In genomic region chr7:80526698-80527097, GRCm38 (mm10) we compare ENCODE assay signal across 30 mouse cellular contexts. TPM values are rescaled to one million over a fixed set of nuclear protein-coding genes. Genes with fewer than 3 reads are reported as not detected.
A peak's percentile ranks its signal among the peaks of the same experiment; 100 is the strongest.
DNase-seq lines count a peak whose midpoint lies in the region; ATAC-seq and TF ChIP-seq lines count a peak whose summit lies in the region.
"Had no signal": no experiment of that assay in that cellular context is flagged by ENCODE, and none has a peak within 500 bp of the region (broad histone marks: within the 10 kb centered on the region; RNA-seq: fewer than 3 reads in every experiment).

No protein-coding gene starts in this region.

- no peaks in the 10 kb centered on the region for H3K4me1 ChIP-seq in lung, embryonic 14.5 days (ENCODE audit: insufficient read depth)
- H3K4me1 ChIP-seq in ES-E14 (ENCODE audit: control insufficient read depth in 2 of 2, insufficient read depth in 2 of 2, low read length in 2 of 2, poor library complexity in 1 of 2), result peaks cover 0 to 5% of the 10 kb centered on the region in 2 experiments; a peak in 1 of 4 replicates
- H3K4me1 ChIP-seq: embryonic facial prominence, embryonic 13.5 days; forebrain, embryonic 12.5 days; forebrain, embryonic 15.5 days had no signal

- no peak overlapping the region for H3K9ac ChIP-seq in lung, embryonic 14.5 days
- no peak overlapping the region for H3K9ac ChIP-seq in ES-E14 (ENCODE audit: insufficient read depth, low read depth, low read length, poor library complexity, severe bottlenecking)
- H3K9ac ChIP-seq: embryonic facial prominence, embryonic 13.5 days; forebrain, embryonic 12.5 days; forebrain, embryonic 15.5 days; heart, embryonic 13.5 days; hindbrain, embryonic 14.5 days had no signal

- H3K36me3 ChIP-seq in lung, embryonic 14.5 days (ENCODE audit: insufficient read depth), result no peaks in the 10 kb centered on the region
- no peaks in the 10 kb centered on the region for H3K36me3 ChIP-seq in ES-E14 (ENCODE audit: control insufficient read depth, insufficient read depth, low read length, poor library complexity, severe bottlenecking)
- H3K36me3 ChIP-seq: embryonic facial prominence, embryonic 13.5 days; forebrain, embryonic 12.5 days; forebrain, embryonic 15.5 days; heart, embryonic 13.5 days had no signal

- TF ChIP-seq CTCF in lung, embryonic 14.5 days (IDR thresholded peaks at IDR 0.05; ENCODE audit: low read depth), result no peak

- WGBS in lung, embryonic 14.5 days, result 75% methylated on average over 6 of the region's 6 CpGs

- no peaks in the 10 kb centered on the region for H3K27me3 ChIP-seq in lung, embryonic 14.5 days (ENCODE audit: insufficient read depth, low read length)
- H3K27me3 ChIP-seq: embryonic facial prominence, embryonic 13.5 days; forebrain, embryonic 12.5 days; forebrain, embryonic 15.5 days; heart, embryonic 13.5 days had no signal

- ATAC-seq in lung, embryonic 14.5 days (ENCODE audit: insufficient read depth), result no peak
- ATAC-seq: CD4-positive, CD25-positive, alpha-beta regulatory T cell, adult 4 months; forebrain, embryonic 15.5 days; hindbrain, postnatal 0 days; inflammation-experienced regulatory T-cells, adult 6 months had no signal

- no peaks in the 10 kb centered on the region for H3K9me3 ChIP-seq in lung, embryonic 14.5 days (ENCODE audit: low read depth, low read length)
- no peaks in the 10 kb centered on the region for H3K9me3 ChIP-seq in ES-E14 (ENCODE audit: control insufficient read depth, insufficient read depth, low read depth, low read length)
- H3K9me3 ChIP-seq: embryonic facial prominence, embryonic 10.5 days; embryonic facial prominence, embryonic 13.5 days; forebrain, embryonic 12.5 days; forebrain, embryonic 15.5 days; heart, embryonic 10.5 days; heart, embryonic 13.5 days had no signal

- H3K27ac ChIP-seq in lung, embryonic 14.5 days (ENCODE audit: low read depth), result no peak overlapping the region
- H3K27ac ChIP-seq in ES-E14 (ENCODE audit: insufficient read depth, low read depth, low read length, poor library complexity, severe bottlenecking), result no peak overlapping the region
- H3K27ac ChIP-seq: embryonic facial prominence, embryonic 10.5 days; embryonic facial prominence, embryonic 13.5 days; forebrain, embryonic 12.5 days; forebrain, embryonic 15.5 days; heart, adult 2 months; heart, embryonic 10.5 days; heart, embryonic 13.5 days; hindbrain, embryonic 14.5 days; hindbrain, postnatal 0 days had no signal

- peak; percentile 14 for DNase-seq in lung, embryonic 14.5 days
- DNase-seq in lung, postnatal 25 days (ENCODE audit: low spot score), result no peak
- peak; percentile 10 to 32 for DNase-seq in lung, postnatal 4 days
- DNase-seq in lung, adult 18-20 months, result no peak
- peak; percentile 13 for DNase-seq in ES-E14 (ENCODE audit: low read depth, low spot score)
- no peak for DNase-seq in thymus, postnatal 14 days
- DNase-seq in adrenal gland, postnatal 36 days, result no peak
- DNase-seq: adrenal gland, adult 2 months; adrenal gland, postnatal 14 days; cerebellum, adult 11-12 months; cerebellum, adult 8-10 months; cerebellum, postnatal 10 days; cerebellum, postnatal 36 days; embryo, embryonic 11 days; gastrocnemius, postnatal 10 days; gastrocnemius, postnatal 36 days; heart, adult 2 months; heart, postnatal 14 days; heart, postnatal 4 days had no signal

- in situ Hi-C loops in ES-E14 (cut with MboI; ENCODE audit: low sequenced_read_pairs in 2 of 2, unreplicated experiment in 2 of 2), result no loop called here

- no peak overlapping the region for H3K4me3 ChIP-seq in lung, embryonic 14.5 days (ENCODE audit: low read depth, low read length)
- H3K4me3 ChIP-seq in ES-E14 (ENCODE audit: insufficient read depth in 1 of 2, low read depth in 1 of 2, low read length in 2 of 2, poor library complexity in 1 of 2, severe bottlenecking in 1 of 2), result no peak overlapping the region
- H3K4me3 ChIP-seq: embryonic facial prominence, embryonic 10.5 days; embryonic facial prominence, embryonic 13.5 days; erythroblast, embryonic 14.5 days; forebrain, embryonic 12.5 days; forebrain, embryonic 15.5 days; heart, adult 2 months; heart, embryonic 10.5 days; heart, embryonic 13.5 days had no signal

- H3K4me2 ChIP-seq in lung, embryonic 14.5 days, result no peak overlapping the region
- H3K4me2 ChIP-seq: embryonic facial prominence, embryonic 13.5 days; forebrain, embryonic 12.5 days; forebrain, embryonic 15.5 days; heart, embryonic 13.5 days; hindbrain, embryonic 14.5 days had no signal

TF ChIP-seq in ES-E14, 5 proteins besides CTCF, POLR2A, EP300 and RAD21:
- TF ChIP-seq ZNF384 (IDR thresholded peaks at IDR 0.05; ENCODE audit: low read depth, low read length) (no peak), CHD2 (IDR thresholded peaks at IDR 0.05; ENCODE audit: low read depth, low read length) (no peak), ZC3H11A (IDR thresholded peaks at IDR 0.05; ENCODE audit: borderline replicate concordance, low read depth, low read length) (no peak), MAFK (IDR thresholded peaks at IDR 0.05; ENCODE audit: insufficient read depth, low read depth, low read length) (no peak), HCFC1 (IDR thresholded peaks at IDR 0.05; ENCODE audit: borderline replicate concordance, insufficient read depth, low read length) (no peak)

RNA-seq across cellular contexts. Expression of gene Blm, which starts 8.2 kb away (rescaled TPM):
- polyA plus RNA-seq in lung, embryonic 14.5 days (2014; fragmentation: Nextera tagmentation; extraction: Ambion mirVana), result 40.8 and 42.0 TPM in 2 replicates
- total RNA-seq in ES-E14 (2012; rRNA removed), result 29.9 and 34.2 TPM in 2 replicates
- 1 to 10 TPM; 3.4 to 3.9 TPM for total RNA-seq in adrenal gland, postnatal 36 days (2021)

Comparison
In these comparisons a context has a peak if more than half of its experiments do, and no peak if none do; other contexts are left out.
1. DNase-seq: peak in lung, embryonic 14.5 days (single experiment), lung, postnatal 4 days (2 of 2) and ES-E14 (single experiment); none in lung, postnatal 25 days (single experiment), lung, adult 18-20 months (0 of 2), thymus, postnatal 14 days (single experiment) and adrenal gland, postnatal 36 days (0 of 2).